Mouse (Mus musculus): ENCODE data around the gene Gipc3. TPM values are rescaled to one million over a fixed set of nuclear protein-coding genes. Genes with fewer than 3 reads are reported as not detected.

Gene Gipc3
- polyA plus RNA-seq, 2 experiments, result 0.01 TPM; not detected in 1

DNA sequence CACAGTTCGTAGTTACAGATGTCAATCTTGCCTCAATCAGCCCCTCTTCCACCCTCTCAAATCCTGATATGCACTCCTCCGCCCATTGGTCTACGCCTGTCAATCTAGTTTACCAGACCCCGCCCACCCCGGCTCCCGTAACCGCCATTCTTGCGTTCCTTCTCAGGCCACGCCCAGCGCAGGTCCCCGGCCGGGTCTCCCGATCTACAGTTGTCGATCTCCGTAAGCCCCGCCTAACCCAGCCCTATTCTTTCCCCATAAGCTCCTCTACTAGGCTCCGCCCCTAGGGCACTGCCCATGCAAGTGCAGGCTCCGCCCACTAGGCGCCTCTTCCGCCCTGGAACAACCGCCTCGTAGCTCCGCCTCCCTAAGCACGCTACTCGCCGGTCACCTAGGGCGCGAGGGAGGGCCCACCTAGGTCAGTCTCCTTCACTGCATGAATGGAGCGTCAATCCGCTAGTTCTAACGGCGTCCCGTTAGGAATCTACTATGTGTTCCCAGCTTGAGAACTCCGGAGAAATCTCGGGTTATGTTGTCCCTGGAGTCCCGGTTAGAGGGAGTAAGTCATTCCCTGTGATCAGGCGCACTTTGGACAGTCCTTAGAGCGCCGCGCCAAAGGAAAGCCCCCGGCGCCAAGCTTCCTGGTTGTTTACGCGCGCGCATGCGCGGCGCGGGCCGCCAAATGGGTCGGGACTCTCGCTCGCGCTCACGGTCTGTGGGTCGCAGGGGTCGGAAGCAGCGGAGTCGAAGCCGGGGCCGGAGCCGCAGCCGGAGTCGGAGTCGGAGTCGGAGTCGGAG, 22.3 kb downstream of the Gipc3 start, which contains the start of gene Cactin:
Gene Cactin (plus strand): TSS at position 554 of the 798 bp plus-strand sequence.
- Histone ChIP-seq H3K9ac (replicated peaks) (peak within 1 kb of the TSS; percentile 75), H3K4me1 (replicated peaks; ENCODE audit: control insufficient read depth in 2 of 2, insufficient read depth in 2 of 2, low read length in 1 of 2) (peaks cover 11 to 12% of the 10 kb centered on the region in 2 experiments), H3K9me3 (ENCODE audit: control insufficient read depth, low read length) (no peaks in the 10 kb centered on the region), H3K4me2 (ENCODE audit: low read depth) (peak within 1 kb of the TSS; percentile 90), H3K27ac (peak within 1 kb of the TSS; percentile 84), H3K36me3 (replicated peaks; ENCODE audit: control insufficient read depth, insufficient read depth, low read depth) (peaks cover 34% of the 10 kb centered on the region), H3K27me3 (ENCODE audit: control insufficient read depth, insufficient read depth, low read length) (no peaks in the 10 kb centered on the region), H3K4me3 (ENCODE audit: insufficient read depth in 1 of 2, low read depth in 2 of 2, low read length in 2 of 2) (peak within 1 kb of the TSS; percentile 73 to 89)
- DNase-seq (ENCODE audit: low read depth in 3 of 3, low spot score in 3 of 3), result peak; percentile 100
- under 1% methylated on average over 68 of the region's 68 CpGs for WGBS (ENCODE audit: insufficient replicate concordance)
- TF ChIP-seq EP300 (IDR thresholded peaks at IDR 0.05; ENCODE audit: low read depth), result peak; percentile 67; the same call in 1 of the 2 replicates
- peak; percentile 60 for TF ChIP-seq CTCF (IDR thresholded peaks at IDR 0.05; ENCODE audit: low read depth)
- ATAC-seq (ENCODE audit: insufficient read depth), result peak; percentile 87

DNA sequence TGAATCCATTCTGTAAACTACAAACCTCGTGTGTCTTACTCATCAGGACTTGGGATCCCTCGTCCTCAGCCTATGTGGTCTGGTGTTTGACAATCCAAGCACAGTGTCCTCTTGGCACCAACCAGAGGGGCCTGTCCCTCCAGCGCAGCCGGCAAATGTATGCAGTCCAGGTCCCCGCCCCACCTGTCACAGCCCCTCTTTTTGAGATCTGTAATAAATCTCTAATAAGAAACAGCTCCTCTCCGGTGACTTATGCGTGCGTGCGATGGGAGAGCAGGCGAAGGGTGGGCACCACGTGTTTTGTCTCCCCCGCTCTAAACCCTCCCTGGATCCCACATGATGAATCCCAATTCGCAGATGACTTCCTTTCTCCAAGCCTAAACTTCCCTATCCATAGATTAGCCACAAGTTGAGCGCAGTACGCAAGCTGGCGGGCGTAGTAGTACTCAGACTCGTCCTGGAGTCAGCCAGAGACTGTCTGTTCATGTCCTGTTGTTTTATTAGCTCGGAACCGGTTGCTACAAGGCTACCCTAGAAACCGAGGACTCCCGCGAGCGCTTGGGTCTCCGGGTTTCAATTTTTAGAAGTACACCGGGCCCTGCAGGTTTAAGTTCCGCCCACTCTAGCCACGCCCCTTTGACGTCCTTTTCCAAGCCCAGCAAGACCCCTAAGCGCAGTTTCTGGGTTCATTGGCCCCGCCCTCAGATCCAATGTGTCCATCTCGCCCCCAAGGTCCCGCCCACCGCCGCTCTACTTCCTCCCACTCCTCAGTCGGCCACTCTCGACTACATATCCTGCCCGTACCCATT, 23.1 kb downstream of the Gipc3 start:
- H3K36me3 ChIP-seq (replicated peaks; ENCODE audit: control insufficient read depth, insufficient read depth, low read depth), result peaks cover 26% of the 10 kb centered on the region
- peak overlapping the region; percentile 90 for H3K4me2 ChIP-seq (ENCODE audit: low read depth)
- peak; percentile 94 to 96 (median 95) for DNase-seq (ENCODE audit: low read depth in 3 of 3, low spot score in 3 of 3)
- H3K27ac ChIP-seq, result peak overlapping the region; percentile 84
- peaks cover 11 to 12% of the 10 kb centered on the region in 2 experiments for H3K4me1 ChIP-seq (replicated peaks; ENCODE audit: control insufficient read depth in 2 of 2, insufficient read depth in 2 of 2, low read length in 1 of 2)
- no peaks in the 10 kb centered on the region for H3K27me3 ChIP-seq (ENCODE audit: control insufficient read depth, insufficient read depth, low read length)
- no peaks in the 10 kb centered on the region for H3K9me3 ChIP-seq (ENCODE audit: control insufficient read depth, low read length)
- peak overlapping the region; percentile 67 for H3K9ac ChIP-seq (replicated peaks)
- ATAC-seq (ENCODE audit: insufficient read depth), result no peak
- no peak for TF ChIP-seq CTCF (IDR thresholded peaks at IDR 0.05; ENCODE audit: low read depth)
- TF ChIP-seq EP300 (IDR thresholded peaks at IDR 0.05; ENCODE audit: low read depth), result no peak
- WGBS (ENCODE audit: insufficient replicate concordance), result 1% methylated on average over 38 of the region's 38 CpGs
- H3K4me3 ChIP-seq (ENCODE audit: insufficient read depth in 1 of 2, low read depth in 2 of 2, low read length in 2 of 2), result peak overlapping the region; percentile 73 to 75

DNA sequence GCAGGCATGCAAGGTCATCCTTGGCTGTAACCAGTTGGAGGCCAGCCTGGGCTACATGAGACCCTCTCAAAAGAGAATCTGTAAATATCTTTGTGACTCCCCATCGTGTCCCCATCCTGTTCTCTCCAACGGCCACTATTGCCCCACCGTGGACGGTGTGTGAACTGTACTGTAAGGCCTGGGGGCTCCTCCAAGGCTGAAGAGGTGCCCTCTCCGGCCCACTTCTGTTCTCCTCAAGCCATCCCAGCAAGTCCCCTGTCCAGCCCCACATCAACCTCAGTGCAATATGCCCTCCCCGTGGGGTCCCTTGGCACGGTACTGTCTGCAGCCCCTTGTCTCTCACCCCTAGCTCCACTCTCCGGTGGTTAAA, 23.8 kb downstream of the Gipc3 start:
- peak overlapping the region; percentile 84 for H3K27ac ChIP-seq
- H3K4me1 ChIP-seq (replicated peaks; ENCODE audit: control insufficient read depth in 2 of 2, insufficient read depth in 2 of 2, low read length in 1 of 2), result peaks cover 11 to 12% of the 10 kb centered on the region in 2 experiments
- peak overlapping the region; percentile 73 to 75; a peak in 3 of 4 replicates for H3K4me3 ChIP-seq (ENCODE audit: insufficient read depth in 1 of 2, low read depth in 2 of 2, low read length in 2 of 2)
- peak overlapping the region; percentile 90 for H3K4me2 ChIP-seq (ENCODE audit: low read depth)
- H3K9ac ChIP-seq (replicated peaks), result no peak overlapping the region; the same call in 1 of the 2 replicates
- ATAC-seq (ENCODE audit: insufficient read depth) (no peak), DNase-seq (ENCODE audit: low read depth in 3 of 3, low spot score in 3 of 3) (no peak)
- peaks cover 20% of the 10 kb centered on the region for H3K36me3 ChIP-seq (replicated peaks; ENCODE audit: control insufficient read depth, insufficient read depth, low read depth)
- peak; percentile 37 for TF ChIP-seq CTCF (IDR thresholded peaks at IDR 0.05; ENCODE audit: low read depth)
- no peak for TF ChIP-seq EP300 (IDR thresholded peaks at IDR 0.05; ENCODE audit: low read depth)
- no peaks in the 10 kb centered on the region for H3K9me3 ChIP-seq (ENCODE audit: control insufficient read depth, low read length)
- H3K27me3 ChIP-seq (ENCODE audit: control insufficient read depth, insufficient read depth, low read length), result no peaks in the 10 kb centered on the region
- 25% methylated on average over 8 of the region's 8 CpGs for WGBS (ENCODE audit: insufficient replicate concordance)

DNA sequence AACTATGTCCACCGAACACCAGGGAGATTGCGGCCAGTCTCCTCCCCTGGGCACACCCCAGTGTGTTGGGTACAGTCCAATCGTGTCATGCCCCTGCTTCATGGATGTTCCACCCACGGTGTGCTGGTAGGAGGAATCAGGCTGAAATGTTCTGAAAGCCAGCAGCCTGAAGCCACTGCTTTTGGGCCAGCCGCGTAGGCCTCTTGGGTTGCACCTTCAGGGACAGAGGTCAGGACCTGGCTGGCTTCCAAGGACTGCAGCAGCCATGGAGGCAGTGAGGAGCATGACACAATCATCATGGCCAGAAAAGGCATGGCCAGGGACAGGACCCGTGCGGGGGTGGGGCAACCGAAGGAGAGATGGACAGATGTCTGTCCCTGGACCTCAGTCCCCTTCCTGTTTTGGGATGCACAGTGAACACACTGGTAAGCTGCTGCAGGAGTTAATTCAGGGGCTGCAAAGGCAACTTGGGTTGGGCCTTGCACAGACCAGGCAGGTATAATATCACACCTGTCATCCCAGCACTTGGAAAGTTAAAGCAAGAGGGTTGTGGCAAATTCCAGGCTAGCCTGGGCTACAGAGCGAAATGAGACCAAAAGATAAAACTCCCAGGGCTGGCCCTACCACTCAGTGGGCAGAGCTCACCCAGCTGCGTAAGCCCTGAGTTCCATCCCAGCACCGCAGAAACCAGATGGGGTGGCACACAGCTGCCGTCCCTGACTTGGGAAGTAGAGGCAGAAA, 24.3 kb downstream of the Gipc3 start:
- H3K36me3 ChIP-seq (replicated peaks; ENCODE audit: control insufficient read depth, insufficient read depth, low read depth), result peaks cover 18% of the 10 kb centered on the region
- H3K4me2 ChIP-seq (ENCODE audit: low read depth), result no peak overlapping the region; the same call in 1 of the 2 replicates
- no peak overlapping the region for H3K4me3 ChIP-seq (ENCODE audit: insufficient read depth in 1 of 2, low read depth in 2 of 2, low read length in 2 of 2)
- no peak for ATAC-seq (ENCODE audit: insufficient read depth)
- no peak overlapping the region for H3K27ac ChIP-seq
- H3K4me1 ChIP-seq (replicated peaks; ENCODE audit: control insufficient read depth in 2 of 2, insufficient read depth in 2 of 2, low read length in 1 of 2), result peaks cover 11 to 12% of the 10 kb centered on the region in 2 experiments
- TF ChIP-seq EP300 (IDR thresholded peaks at IDR 0.05; ENCODE audit: low read depth) (no peak), CTCF (IDR thresholded peaks at IDR 0.05; ENCODE audit: low read depth) (no peak)
- no peak for DNase-seq (ENCODE audit: low read depth in 3 of 3, low spot score in 3 of 3)
- H3K9me3 ChIP-seq (ENCODE audit: control insufficient read depth, low read length), result no peaks in the 10 kb centered on the region
- no peak overlapping the region for H3K9ac ChIP-seq (replicated peaks)
- 80% methylated on average over 13 of the region's 13 CpGs for WGBS (ENCODE audit: insufficient replicate concordance)
- no peaks in the 10 kb centered on the region for H3K27me3 ChIP-seq (ENCODE audit: control insufficient read depth, insufficient read depth, low read length)

Measured in liver, embryonic 14.5 days (tissue).